19 mouse cellular contexts compared by ENCODE assay signal in the genomic region with DNA sequence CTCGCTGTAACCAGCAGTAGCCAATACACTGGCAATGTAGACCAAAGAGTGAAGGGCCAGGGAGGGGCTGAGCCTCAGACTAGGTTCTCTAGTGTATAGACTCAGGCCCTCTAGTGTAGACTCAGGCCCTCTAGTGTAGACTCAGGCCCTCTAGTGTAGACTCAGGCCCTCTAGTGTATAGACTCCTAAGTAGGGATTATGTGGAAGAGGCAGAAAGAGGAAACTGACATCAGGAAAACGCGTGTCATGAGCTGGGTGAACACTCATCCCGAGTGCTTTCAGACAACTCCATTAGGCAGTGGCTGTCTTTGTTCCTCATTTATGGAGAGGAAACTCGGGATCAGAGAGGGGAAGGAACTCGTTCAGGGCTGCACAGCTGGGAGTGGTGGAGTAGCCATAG. TPM values are rescaled to one million over a fixed set of nuclear protein-coding genes. Genes with fewer than 3 reads are reported as not detected.
A peak's percentile ranks its signal among the peaks of the same experiment; 100 is the strongest.
DNase-seq lines count a peak whose midpoint lies in the region; ATAC-seq and TF ChIP-seq lines count a peak whose summit lies in the region.
"Had no signal": no experiment of that assay in that cellular context is flagged by ENCODE, and none has a peak within 500 bp of the region (broad histone marks: within the 10 kb centered on the region; RNA-seq: fewer than 3 reads in every experiment).

No protein-coding gene starts in this region.

- intact Hi-C loops in heart, postnatal 10 days (cut with DNase I), result no loop called here

- 0 out of 2 replicates have a peak overlapping the region, but pooled peaks have one; percentile 16 for H3K27ac ChIP-seq in forebrain, embryonic 10.5 days
- H3K27ac ChIP-seq in forebrain, embryonic 16.5 days (ENCODE audit: low read length), result no peak overlapping the region
- H3K27ac ChIP-seq in heart, embryonic 14.5 days (replicated peaks in 1 of 2; ENCODE audit: control insufficient read depth in 1 of 2, insufficient read depth in 1 of 2, low read depth in 2 of 2, low read length in 2 of 2), result peak overlapping the region in 1 of 2 experiments; percentile 28; a peak in 1 of 4 replicates
- no peak overlapping the region for H3K27ac ChIP-seq in liver, postnatal 0 days (ENCODE audit: low read depth)
- H3K27ac ChIP-seq in limb, embryonic 13.5 days, result no peak overlapping the region
- no peak overlapping the region for H3K27ac ChIP-seq in layer of hippocampus, adult 2 months

- H3K27me3 ChIP-seq in forebrain, embryonic 10.5 days (ENCODE audit: poor library complexity, severe bottlenecking), result peaks cover 32% of the 10 kb centered on the region
- H3K27me3 ChIP-seq in forebrain, embryonic 16.5 days (replicated peaks; ENCODE audit: control insufficient read depth, insufficient read depth, low read length), result no peaks in the 10 kb centered on the region
- H3K27me3 ChIP-seq in heart, embryonic 14.5 days (ENCODE audit: control insufficient read depth, insufficient read depth, low read length), result peaks cover 21% of the 10 kb centered on the region
- H3K27me3 ChIP-seq in liver, postnatal 0 days (ENCODE audit: insufficient read depth, low read length), result peaks cover 3% of the 10 kb centered on the region; the same call in 1 of the 2 replicates
- peaks cover 28% of the 10 kb centered on the region for H3K27me3 ChIP-seq in limb, embryonic 13.5 days

- H3K36me3 ChIP-seq in forebrain, embryonic 10.5 days (replicated peaks), result peaks cover 3% of the 10 kb centered on the region; the same call in 1 of the 2 replicates
- H3K36me3 ChIP-seq in forebrain, embryonic 16.5 days (ENCODE audit: control insufficient read depth, insufficient read depth), result no peaks in the 10 kb centered on the region
- H3K36me3 ChIP-seq in heart, embryonic 14.5 days (ENCODE audit: control insufficient read depth, insufficient read depth, low read length), result no peaks in the 10 kb centered on the region
- peaks cover 8% of the 10 kb centered on the region; the same call in 1 of the 2 replicates for H3K36me3 ChIP-seq in liver, postnatal 0 days (replicated peaks; ENCODE audit: insufficient read depth, low read length)
- H3K36me3 ChIP-seq in limb, embryonic 13.5 days, result no peaks in the 10 kb centered on the region

- 50% methylated on average over 6 of the region's 6 CpGs for WGBS in forebrain, embryonic 10.5 days
- 54% methylated on average over 6 of the region's 6 CpGs for WGBS in forebrain, embryonic 16.5 days
- WGBS in heart, embryonic 14.5 days, result 44% methylated on average over 6 of the region's 6 CpGs
- WGBS in liver, postnatal 0 days (ENCODE audit: insufficient replicate concordance), result 44% methylated on average over 6 of the region's 6 CpGs
- WGBS in limb, embryonic 13.5 days, result 62% methylated on average over 6 of the region's 6 CpGs

- no peaks in the 10 kb centered on the region for H3K9me3 ChIP-seq in forebrain, embryonic 10.5 days
- no peaks in the 10 kb centered on the region for H3K9me3 ChIP-seq in forebrain, embryonic 16.5 days (ENCODE audit: control insufficient read depth, low read length)
- no peaks in the 10 kb centered on the region for H3K9me3 ChIP-seq in heart, embryonic 14.5 days (ENCODE audit: control insufficient read depth, low read length)
- H3K9me3 ChIP-seq in liver, postnatal 0 days (ENCODE audit: low read length), result no peaks in the 10 kb centered on the region
- no peaks in the 10 kb centered on the region for H3K9me3 ChIP-seq in limb, embryonic 13.5 days

- H3K4me2 ChIP-seq in forebrain, embryonic 16.5 days (ENCODE audit: low read length), result no peak overlapping the region
- no peak overlapping the region for H3K4me2 ChIP-seq in heart, embryonic 14.5 days (ENCODE audit: low read length)
- H3K4me2 ChIP-seq in liver, postnatal 0 days (ENCODE audit: low read depth, low read length), result no peak overlapping the region
- H3K4me2 ChIP-seq in limb, embryonic 13.5 days (replicated peaks), result no peak overlapping the region
- H3K4me2 ChIP-seq: lung, embryonic 14.5 days had no signal

- no peak overlapping the region for H3K9ac ChIP-seq in forebrain, embryonic 16.5 days (replicated peaks; ENCODE audit: low read depth, low read length)
- H3K9ac ChIP-seq in heart, embryonic 14.5 days (ENCODE audit: low read length), result 0 out of 2 replicates have a peak overlapping the region, but pooled peaks have one; percentile 11
- H3K9ac ChIP-seq in liver, postnatal 0 days (replicated peaks), result no peak overlapping the region
- 0 out of 2 replicates have a peak overlapping the region, but pooled peaks have one; percentile 43 for H3K9ac ChIP-seq in limb, embryonic 13.5 days
- H3K9ac ChIP-seq: lung, embryonic 14.5 days had no signal

- ATAC-seq in forebrain, embryonic 16.5 days, result no peak
- ATAC-seq in heart, embryonic 14.5 days (ENCODE audit: insufficient number of reproducible peaks, insufficient read depth, low FRiP score, low read depth), result no peak
- ATAC-seq in liver, postnatal 0 days, result no peak
- no peak for ATAC-seq in limb, embryonic 13.5 days (ENCODE audit: low FRiP score, low read depth)

- H3K4me1 ChIP-seq in forebrain, embryonic 10.5 days, result peaks cover 61% of the 10 kb centered on the region
- peaks cover 11% of the 10 kb centered on the region for H3K4me1 ChIP-seq in forebrain, embryonic 16.5 days (replicated peaks; ENCODE audit: control insufficient read depth, insufficient read depth, low read length)
- H3K4me1 ChIP-seq in heart, embryonic 14.5 days (ENCODE audit: control insufficient read depth in 2 of 2, insufficient read depth in 2 of 2, low read length in 2 of 2), result peaks cover 8 to 9% of the 10 kb centered on the region in 2 experiments
- 0 out of 2 replicates have a peak, but pooled peaks cover 8% of the 10 kb centered on the region for H3K4me1 ChIP-seq in liver, postnatal 0 days (ENCODE audit: insufficient read depth)
- peaks cover 36% of the 10 kb centered on the region for H3K4me1 ChIP-seq in limb, embryonic 13.5 days

- TF ChIP-seq EP300 in liver, postnatal 0 days (IDR thresholded peaks at IDR 0.05; ENCODE audit: low read depth), result no peak

- 0 out of 2 replicates have a peak, but pooled peaks have one; percentile 5 for TF ChIP-seq CTCF in liver, postnatal 0 days (IDR thresholded peaks at IDR 0.05; ENCODE audit: low read depth)
- TF ChIP-seq CTCF in layer of hippocampus, adult 2 months (conservative IDR thresholded peaks at IDR 0.05), result no peak

- DNase-seq in forebrain, embryonic 10.5 days (ENCODE audit: extremely low spot score, low spot score), result no peak
- no peak for DNase-seq in heart, postnatal 10 days
- no peak for DNase-seq in liver, postnatal 0 days
- DNase-seq in liver, result no peak
- no peak for DNase-seq in layer of hippocampus, adult 2 months (ENCODE audit: low spot score in 2 of 2)
- DNase-seq: cerebellum, adult 11-12 months; cerebellum, postnatal 25 days; gastrocnemius, postnatal 10 days; layer of hippocampus, adult 9-11 months; lung, embryonic 14.5 days; spleen, adult 18-20 months; thymus, adult 18-20 months had no signal

- H3K4me3 ChIP-seq in forebrain, embryonic 10.5 days, result no peak overlapping the region
- H3K4me3 ChIP-seq in forebrain, embryonic 16.5 days (replicated peaks; ENCODE audit: low read length), result no peak overlapping the region
- no peak overlapping the region for H3K4me3 ChIP-seq in heart, embryonic 14.5 days (ENCODE audit: control insufficient read depth in 1 of 2, insufficient read depth in 1 of 2, low read depth in 1 of 2, low read length in 2 of 2)
- no peak overlapping the region for H3K4me3 ChIP-seq in liver, postnatal 0 days (ENCODE audit: low read depth, low read length)
- no peak overlapping the region for H3K4me3 ChIP-seq in limb, embryonic 13.5 days
- H3K4me3 ChIP-seq in layer of hippocampus, adult 2 months, result no peak overlapping the region

RNA-seq across cellular contexts. Expression of gene 6330409D20Rik, which starts 3.8 kb away (rescaled TPM):
- polyA plus RNA-seq in forebrain, embryonic 10.5 days (2016; fragmentation: Nextera tagmentation; extraction: Ambion mirVana), result 0.69 and 1.2 TPM in 2 replicates
- 2.8 and 3.5 TPM in 2 replicates for polyA plus RNA-seq in forebrain, embryonic 16.5 days (2015; fragmentation: Nextera tagmentation; extraction: Ambion mirVana)
- polyA plus RNA-seq in heart, embryonic 14.5 days (2014; fragmentation: Nextera tagmentation; extraction: Ambion mirVana), result 0.68 TPM in 1 of 2 replicates, not detected in the other
- total RNA-seq in heart, postnatal 10 days (2021), result not detected
- not detected in 2 replicates for polyA plus RNA-seq in liver, postnatal 0 days (2015; fragmentation: Nextera tagmentation; extraction: Ambion mirVana)
- 0.51 TPM in 1 of 2 replicates, not detected in the other for polyA plus RNA-seq in limb, embryonic 13.5 days (2015; fragmentation: Nextera tagmentation; extraction: Ambion mirVana)
- total RNA-seq in layer of hippocampus, adult 2 months (2021), result 1 to 10 TPM; 1.4 to 2.9 TPM
- total RNA-seq: adrenal gland, adult 18-20 months; gastrocnemius, postnatal 10 days; hematopoietic stem cell, adult 5-6 weeks; MEL had no signal
- polyA plus RNA-seq: kidney, adult 2 months; lung, embryonic 14.5 days had no signal

RNA-seq across cellular contexts. Expression of gene Sh2d3c, which starts 16.2 kb away (rescaled TPM):
- 28.6 and 30.2 TPM in 2 replicates for polyA plus RNA-seq in forebrain, embryonic 10.5 days (2016; fragmentation: Nextera tagmentation; extraction: Ambion mirVana)
- polyA plus RNA-seq in forebrain, embryonic 16.5 days (2015; fragmentation: Nextera tagmentation; extraction: Ambion mirVana), result 41.9 and 43.0 TPM in 2 replicates
- polyA plus RNA-seq in heart, embryonic 14.5 days (2014; fragmentation: Nextera tagmentation; extraction: Ambion mirVana), result 23.7 and 27.7 TPM in 2 replicates
- total RNA-seq in heart, postnatal 10 days (2021), result 10 to 100 TPM; 45.3 to 47.1 TPM
- polyA plus RNA-seq in liver, postnatal 0 days (2015; fragmentation: Nextera tagmentation; extraction: Ambion mirVana), result 7.6 and 8.3 TPM in 2 replicates
- polyA plus RNA-seq in limb, embryonic 13.5 days (2015; fragmentation: Nextera tagmentation; extraction: Ambion mirVana), result 21.2 and 22.9 TPM in 2 replicates
- total RNA-seq in layer of hippocampus, adult 2 months (2021), result 10 to 100 TPM; 18.9 to 20.1 TPM

RNA-seq across cellular contexts. Expression of gene Tor2a, which starts 20.0 kb away (rescaled TPM):
- polyA plus RNA-seq in forebrain, embryonic 10.5 days (2016; fragmentation: Nextera tagmentation; extraction: Ambion mirVana), result 54.0 and 54.9 TPM in 2 replicates
- polyA plus RNA-seq in forebrain, embryonic 16.5 days (2015; fragmentation: Nextera tagmentation; extraction: Ambion mirVana), result 62.1 and 65.4 TPM in 2 replicates
- 38.0 and 42.7 TPM in 2 replicates for polyA plus RNA-seq in heart, embryonic 14.5 days (2014; fragmentation: Nextera tagmentation; extraction: Ambion mirVana)
- total RNA-seq in heart, postnatal 10 days (2021), result 10 to 100 TPM; 14.4 to 16.4 TPM
- 34.6 and 34.7 TPM in 2 replicates for polyA plus RNA-seq in liver, postnatal 0 days (2015; fragmentation: Nextera tagmentation; extraction: Ambion mirVana)
- 72.7 and 74.5 TPM in 2 replicates for polyA plus RNA-seq in limb, embryonic 13.5 days (2015; fragmentation: Nextera tagmentation; extraction: Ambion mirVana)
- 10 to 100 TPM; 30.3 to 32.3 TPM for total RNA-seq in layer of hippocampus, adult 2 months (2021)

RNA-seq across cellular contexts. Expression of gene Cdk9, which starts 24.1 kb away (rescaled TPM):
- polyA plus RNA-seq in forebrain, embryonic 10.5 days (2016; fragmentation: Nextera tagmentation; extraction: Ambion mirVana), result 135 and 139 TPM in 2 replicates
- 82.2 and 85.0 TPM in 2 replicates for polyA plus RNA-seq in forebrain, embryonic 16.5 days (2015; fragmentation: Nextera tagmentation; extraction: Ambion mirVana)
- 44.5 and 45.3 TPM in 2 replicates for polyA plus RNA-seq in heart, embryonic 14.5 days (2014; fragmentation: Nextera tagmentation; extraction: Ambion mirVana)
- total RNA-seq in heart, postnatal 10 days (2021), result 10 to 100 TPM; 35.4 to 37.6 TPM
- polyA plus RNA-seq in liver, postnatal 0 days (2015; fragmentation: Nextera tagmentation; extraction: Ambion mirVana), result 49.5 and 53.7 TPM in 2 replicates
- 106 and 112 TPM in 2 replicates for polyA plus RNA-seq in limb, embryonic 13.5 days (2015; fragmentation: Nextera tagmentation; extraction: Ambion mirVana)
- 100 to 1,000 TPM; 115 to 121 TPM for total RNA-seq in layer of hippocampus, adult 2 months (2021)

RNA-seq across cellular contexts. Expression of gene Fpgs, which starts 33.1 kb away (rescaled TPM):
- polyA plus RNA-seq in forebrain, embryonic 10.5 days (2016; fragmentation: Nextera tagmentation; extraction: Ambion mirVana), result 27.4 and 29.5 TPM in 2 replicates
- polyA plus RNA-seq in forebrain, embryonic 16.5 days (2015; fragmentation: Nextera tagmentation; extraction: Ambion mirVana), result 21.5 and 23.7 TPM in 2 replicates
- polyA plus RNA-seq in heart, embryonic 14.5 days (2014; fragmentation: Nextera tagmentation; extraction: Ambion mirVana), result 12.1 and 12.2 TPM in 2 replicates
- 10 to 100 TPM in 1 of 2 experiments, 1 to 10 TPM in 1; 9.9 to 11.7 TPM for total RNA-seq in heart, postnatal 10 days (2021)
- 85.3 and 95.9 TPM in 2 replicates for polyA plus RNA-seq in liver, postnatal 0 days (2015; fragmentation: Nextera tagmentation; extraction: Ambion mirVana)
- 34.3 and 35.4 TPM in 2 replicates for polyA plus RNA-seq in limb, embryonic 13.5 days (2015; fragmentation: Nextera tagmentation; extraction: Ambion mirVana)
- 10 to 100 TPM; 10.7 to 14.6 TPM for total RNA-seq in layer of hippocampus, adult 2 months (2021)

Comparison
In these comparisons a context has a peak if more than half of its experiments do, and no peak if none do; other contexts are left out.
1. H3K9ac ChIP-seq: peak in heart, embryonic 14.5 days (single experiment) and limb, embryonic 13.5 days (single experiment); none in forebrain, embryonic 16.5 days (single experiment) and liver, postnatal 0 days (single experiment).